Mouse (Mus musculus) neural tube, embryonic 10.5 days (tissue): ENCODE measurements around the gene Srrt.

Experiments used
- DNase-seq: peaks from one replicate; pipeline ENCODE4 v3.0.0-alpha.2; 2017; ENCODE audit warnings: low spot score; ENCODE audit errors: extremely low spot score

The Srrt gene

GRCm38 (mm10) chr5:137338256-137338655 is 30.8 kb upstream of the Srrt start:
- DNase-seq, result peak; percentile 85

DNA sequence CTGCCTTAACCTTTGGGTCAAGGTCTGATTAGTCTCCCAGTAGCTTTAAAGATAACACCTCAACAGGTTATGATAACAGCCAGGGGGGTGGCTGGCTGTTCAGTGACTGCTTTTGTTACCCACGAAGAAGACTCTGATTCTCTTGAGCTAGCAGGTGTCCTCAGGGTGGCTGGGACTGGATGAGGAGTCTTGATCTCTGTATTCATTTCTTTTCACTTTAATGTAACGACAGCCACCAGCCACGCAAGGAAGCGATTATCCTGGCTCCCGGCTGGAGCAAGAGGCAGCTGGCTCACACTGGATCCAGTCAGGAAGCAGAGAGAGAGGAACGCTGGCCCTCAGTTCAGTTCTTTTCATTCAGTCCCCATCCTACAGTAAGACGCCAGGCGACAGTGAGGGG is 29.7 kb upstream of the Srrt start:
- no peak for DNase-seq

- no peak for DNase-seq
These were observed 27.6 kb upstream of the Srrt start for GRCm38 (mm10) chr5:137335066-137335465.

DNA sequence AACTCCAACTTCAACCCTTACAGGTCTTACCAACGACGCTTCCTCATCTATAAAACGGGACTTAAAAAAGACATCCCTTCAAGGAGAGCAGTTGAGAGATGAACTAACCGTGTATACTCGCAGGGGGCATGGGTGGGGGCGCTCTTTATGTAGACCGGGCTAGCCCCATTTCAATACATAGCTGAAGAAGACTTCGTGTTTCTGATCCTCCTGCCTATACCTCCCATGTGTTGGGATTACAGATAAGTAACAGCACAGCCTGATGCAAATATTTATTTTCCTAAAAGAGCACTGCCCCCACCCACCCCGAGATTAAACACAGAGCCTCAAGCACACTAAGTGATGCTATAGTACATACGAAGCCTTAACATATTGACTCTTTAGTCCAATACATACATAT is 26.8 kb upstream of the Srrt start:
- no peak for DNase-seq

DNA sequence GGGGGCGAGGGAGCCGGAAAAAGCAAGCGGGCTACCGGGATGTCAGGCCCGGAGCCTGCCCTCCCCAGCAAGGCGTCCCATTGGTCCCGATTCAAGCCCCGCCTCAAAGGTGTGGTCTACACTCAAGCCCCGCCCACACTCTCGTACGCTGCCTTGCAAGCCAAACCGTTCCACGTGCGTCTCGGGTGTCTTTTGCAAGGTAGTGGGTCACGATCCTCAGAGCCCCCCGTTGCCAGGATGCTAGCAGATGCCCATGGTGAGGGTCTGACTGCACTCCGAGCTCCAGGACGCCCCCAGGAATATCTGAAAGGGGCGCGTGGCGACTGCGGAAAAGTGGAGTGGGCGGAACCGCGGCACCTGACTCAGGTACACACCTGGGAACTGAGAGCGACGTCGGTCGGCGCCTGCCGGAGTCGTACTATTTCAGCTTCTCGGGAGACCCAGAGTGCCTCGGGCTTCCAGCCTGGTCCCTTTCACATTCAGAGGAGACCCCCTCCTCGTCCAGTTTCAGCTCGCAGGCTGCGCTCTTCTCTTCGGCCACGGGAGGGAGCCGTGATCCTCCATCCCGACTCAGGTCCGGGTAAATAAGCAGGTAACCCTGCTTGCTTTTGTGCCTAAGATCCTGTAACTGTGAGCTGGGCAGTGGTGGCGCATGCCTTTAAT is 26.2 kb upstream of the Srrt start, which contains the start of gene Slc12a9:
Gene Slc12a9 (minus strand): TSS at position 86 of the 663 bp plus-strand sequence.
- DNase-seq, result peak; percentile 90

GRCm38 (mm10) chr5:137332857-137333511 is 25.5 kb upstream of the Srrt start:
- no peak for DNase-seq

GRCm38 (mm10) chr5:137330910-137331309 is 23.4 kb upstream of the Srrt start:
- DNase-seq, result no peak

GRCm38 (mm10) chr5:137320996-137321395 is 13.5 kb upstream of the Srrt start:
- no peak for DNase-seq

DNA sequence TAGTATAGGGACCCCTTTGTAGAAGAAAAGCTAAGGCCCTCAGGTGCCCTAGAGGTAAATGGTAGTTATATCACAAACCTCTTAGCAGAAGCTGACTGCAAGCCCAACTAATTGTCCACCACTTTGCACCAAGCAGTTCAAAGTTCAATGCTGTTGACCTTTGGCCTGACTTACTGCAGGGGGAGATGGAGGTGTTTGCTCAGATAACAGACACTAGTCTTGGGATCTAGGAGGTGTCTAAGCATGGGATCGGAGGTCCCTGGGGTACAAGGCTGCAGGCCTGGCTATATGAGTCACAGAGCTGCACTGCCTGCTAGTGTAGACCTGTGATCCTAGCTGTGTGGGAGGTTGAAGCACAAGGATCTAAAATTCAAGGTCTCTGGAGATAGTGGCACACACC is 11.1 kb upstream of the Srrt start:
- no peak for DNase-seq

DNA sequence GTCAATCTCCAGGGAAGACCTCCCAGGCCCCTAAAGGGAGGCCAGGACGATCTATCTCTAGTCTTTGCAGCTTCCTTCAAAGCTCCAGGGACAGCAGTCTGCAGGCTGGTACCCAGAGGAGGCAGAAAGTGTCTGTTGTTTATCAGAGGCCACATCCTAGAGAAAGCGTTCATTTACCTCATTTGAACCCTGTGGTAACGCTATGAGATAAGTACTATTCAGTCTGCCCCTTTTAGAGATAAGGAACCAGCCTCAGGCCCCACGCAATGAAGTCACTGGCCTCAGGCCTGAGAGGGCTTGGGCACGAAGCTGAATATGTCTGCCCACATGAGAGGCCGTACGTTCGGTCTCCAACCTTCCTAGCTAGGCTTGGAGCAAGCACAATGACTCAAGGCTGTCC is 9.9 kb upstream of the Srrt start:
- no peak for DNase-seq

DNA sequence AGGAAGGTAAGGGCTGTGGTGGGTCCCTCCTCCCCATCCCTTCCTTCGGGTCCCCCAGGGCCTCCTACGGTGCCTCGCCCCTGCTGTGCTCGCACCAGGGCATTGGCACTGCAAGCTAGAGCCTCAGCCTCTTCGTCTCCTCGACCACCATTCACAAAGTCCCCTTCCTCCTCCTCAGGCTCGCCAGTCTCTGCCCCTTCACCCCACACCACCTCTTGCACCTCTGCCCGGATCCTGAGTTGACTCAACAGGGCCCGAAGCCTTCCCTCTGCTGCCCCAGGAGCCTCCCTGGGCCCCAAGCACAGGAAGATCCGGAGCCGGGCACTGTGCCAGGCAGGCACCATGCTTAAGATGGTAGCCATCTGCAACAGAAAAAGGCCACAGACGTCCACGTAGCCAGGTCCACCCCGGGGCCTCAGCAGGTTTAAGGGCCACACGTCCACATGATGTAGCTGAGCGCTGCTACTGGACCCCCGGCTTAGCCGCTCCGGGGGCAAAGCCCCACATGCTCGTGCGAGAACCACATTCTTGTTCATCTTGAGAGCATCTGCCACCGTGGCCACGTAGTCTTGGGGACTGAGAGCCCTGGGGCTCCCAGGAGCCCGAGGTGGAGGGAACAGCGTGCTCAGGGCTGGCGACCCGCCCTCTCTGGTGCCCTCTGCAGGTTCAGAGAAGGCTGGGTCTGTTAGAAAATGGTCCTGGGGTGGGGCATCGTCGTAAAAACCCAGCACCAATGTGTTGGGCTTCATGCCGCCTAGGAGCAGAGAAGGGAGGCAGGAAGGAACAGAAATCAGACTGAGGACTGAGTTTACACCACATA is 7.8 kb upstream of the Srrt start:
- peak; percentile 44 for DNase-seq

GRCm38 (mm10) chr5:137314193-137315083 is 7.0 kb upstream of the Srrt start, which contains the start of gene Trip6:
Gene Trip6, minus strand, starts transcription at chr5:137314404.
- DNase-seq, result peak; percentile 94

GRCm38 (mm10) chr5:137313466-137314192 is 6.2 kb upstream of the Srrt start:
- no peak for DNase-seq

- DNase-seq, result no peak
These were observed 882 bp upstream of the Srrt start for GRCm38 (mm10) chr5:137308356-137308755.

- DNase-seq, result no peak
These were observed 952 bp downstream of the Srrt start for GRCm38 (mm10) chr5:137306439-137307005.

DNA sequence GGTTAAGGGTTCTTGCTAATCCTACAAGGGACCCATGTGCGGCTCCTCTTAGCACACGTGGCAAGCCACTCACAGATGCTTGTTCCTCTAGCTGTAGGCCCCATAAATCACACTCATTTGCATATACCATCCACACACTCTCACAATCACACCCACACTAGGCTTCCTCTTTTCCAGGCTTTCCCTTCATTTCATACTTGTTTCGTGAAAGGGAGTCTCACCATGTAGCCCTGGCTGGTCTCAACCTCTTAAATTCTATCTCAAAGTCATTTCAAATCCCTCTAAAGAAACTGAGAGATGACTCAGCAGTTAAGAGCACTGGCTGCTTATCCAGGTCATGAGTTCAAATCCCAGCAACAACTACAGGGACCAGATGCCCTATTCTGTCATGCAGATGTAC is 1.7 kb downstream of the Srrt start:
- DNase-seq, result no peak

- no peak for DNase-seq
These were observed 2.7 kb downstream of the Srrt start for GRCm38 (mm10) chr5:137304816-137305215.

- DNase-seq, result no peak
These were observed 3.3 kb downstream of the Srrt start for GRCm38 (mm10) chr5:137304165-137304564.

- no peak for DNase-seq
These were observed 3.9 kb downstream of the Srrt start for GRCm38 (mm10) chr5:137303609-137304008.

DNA sequence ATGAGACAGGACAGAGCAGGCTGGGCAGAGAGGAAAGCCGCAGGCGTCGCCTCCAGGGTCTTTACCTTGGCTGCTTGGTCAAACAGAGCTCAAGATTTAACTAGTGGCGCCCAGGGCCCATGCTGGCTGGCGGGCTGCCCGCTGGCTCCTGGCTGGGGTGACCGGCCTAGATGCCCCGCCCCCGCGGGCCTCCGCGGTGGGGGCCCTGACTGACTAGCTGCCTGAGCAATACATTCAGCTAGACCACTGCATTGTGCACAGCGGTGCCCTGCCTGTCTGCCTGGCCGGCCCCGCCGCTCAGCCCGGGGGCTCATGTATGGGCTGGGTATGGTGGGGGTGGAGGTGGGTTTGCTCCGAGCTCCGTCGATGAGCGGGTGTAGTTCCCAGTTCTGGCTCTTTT is 6.2 kb downstream of the Srrt start:
- DNase-seq, result no peak
